Mouse (Mus musculus) ES-Bruce4 (cell line): ENCODE data around the gene Akr1d1.

ENCODE experiments used
- CTCF ChIP-seq: IDR thresholded peaks from one replicate; pipeline ENCODE4 v1.8.1; 2011; ENCODE audit warnings: low read depth, low read length
- EP300 ChIP-seq: IDR thresholded peaks from 2 replicates; pipeline ENCODE4 v1.6.1; 2011; ENCODE audit warnings: low read depth, low read length; ENCODE audit not compliant: insufficient read depth
- POLR2A ChIP-seq: IDR thresholded peaks from one replicate; pipeline ENCODE4 v1.8.1; 2011; ENCODE audit warnings: low read length; ENCODE audit not compliant: insufficient read depth

GRCm38 (mm10) chr6:37571939-37572338 lies 42.0 kb downstream of the Akr1d1 start:
- TF ChIP-seq CTCF = no peak
- no peak for TF ChIP-seq POLR2A
- no peak for TF ChIP-seq EP300
